Mouse (Mus musculus): Measurements from ENCODE around the gene Ajm1.

DNA sequence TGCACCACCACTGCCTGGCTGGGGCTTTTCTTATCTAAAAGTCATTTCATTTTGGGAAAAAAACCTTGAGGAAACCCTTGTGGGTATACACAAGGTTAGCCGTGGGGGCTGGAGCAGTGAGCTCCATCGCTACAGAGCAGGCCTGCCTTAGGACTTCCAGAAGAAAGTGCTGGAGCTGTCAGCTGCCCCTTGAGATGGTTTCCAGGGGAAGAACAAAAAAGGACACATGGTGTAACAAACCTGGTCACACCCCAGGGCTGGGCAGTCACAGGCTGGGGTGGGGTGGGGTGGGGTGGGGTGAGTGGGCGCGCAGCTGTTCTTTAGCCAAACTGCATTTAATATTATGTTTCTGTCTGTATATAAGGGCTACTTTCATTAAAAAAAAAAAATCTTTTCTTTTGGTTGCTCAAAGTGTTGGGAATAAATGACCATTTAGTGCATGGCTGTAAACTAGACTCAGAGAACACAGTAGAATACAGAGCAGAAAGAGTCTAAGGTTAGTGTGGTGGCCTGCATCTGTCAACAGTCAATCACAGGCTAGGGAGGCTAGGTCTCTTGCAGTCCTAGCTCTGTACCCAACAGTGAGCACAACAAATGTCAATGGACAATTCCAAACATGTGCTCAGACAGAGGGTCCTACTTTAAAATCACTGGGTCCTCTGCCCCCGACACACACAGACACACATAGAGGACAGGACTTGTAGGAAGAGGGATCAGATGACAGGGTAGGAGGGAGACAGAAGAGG, 15.4 kb upstream of the Ajm1 start:
- TF ChIP-seq CTCF (conservative IDR thresholded peaks at IDR 0.05; ENCODE audit: low read length) (no peak), POU5F1 (IDR thresholded peaks at IDR 0.05; ENCODE audit: borderline replicate concordance, low read length) (no peak)

Data from E14TG2a.4 (cell line).